9 mouse cellular contexts compared by ENCODE assay signal in genomic region chr8:3467886-3468545, GRCm38 (mm10). TPM values are rescaled to one million over a fixed set of nuclear protein-coding genes. Genes with fewer than 3 reads are reported as not detected.
DNase-seq lines count a peak whose midpoint lies in the region; ATAC-seq and TF ChIP-seq lines count a peak whose summit lies in the region.
"Had no signal": no experiment of that assay in that cellular context is flagged by ENCODE, and none has a peak within 500 bp of the region (broad histone marks: within the 10 kb centered on the region; RNA-seq: fewer than 3 reads in every experiment).

No protein-coding gene starts in this region.

- no peaks in the 10 kb centered on the region for H3K9me3 ChIP-seq in hindbrain, postnatal 0 days (ENCODE audit: low read length)

- peak overlapping the region; percentile 78; the same call in 1 of the 2 replicates for H3K4me3 ChIP-seq in liver, adult 2 months (ENCODE audit: insufficient read depth, low read depth, low read length)
- H3K4me3 ChIP-seq in hindbrain, postnatal 0 days (ENCODE audit: low read length), result peak overlapping the region; percentile 39
- H3K4me3 ChIP-seq in myocyte, result peak overlapping the region; percentile 39

- peaks cover 31% of the 10 kb centered on the region for H3K4me1 ChIP-seq in liver, adult 2 months (ENCODE audit: control insufficient read depth, insufficient read depth, low read length)
- H3K4me1 ChIP-seq in hindbrain, postnatal 0 days (ENCODE audit: insufficient read depth, low read length), result peaks cover 4% of the 10 kb centered on the region; the same call in 1 of the 2 replicates

- TF ChIP-seq POLR2A in liver, adult 2 months (IDR thresholded peaks at IDR 0.05; ENCODE audit: extremely low read depth, insufficient read depth, low read length), result no peak
- no peak for TF ChIP-seq POLR2A in myocyte (IDR thresholded peaks at IDR 0.05; ENCODE audit: insufficient read length, low read depth)

- peak overlapping the region; percentile 41; the same call in 1 of the 2 replicates for H3K9ac ChIP-seq in liver, adult 2 months (ENCODE audit: low read depth, low read length)
- H3K9ac ChIP-seq in hindbrain, postnatal 0 days (replicated peaks; ENCODE audit: low read length), result peak overlapping the region; percentile 46

- H3K79me2 ChIP-seq in liver, adult 2 months (ENCODE audit: control insufficient read depth, insufficient read depth, low read length), result peaks cover 4% of the 10 kb centered on the region; the same call in 1 of the 2 replicates
- H3K79me2 ChIP-seq in myocyte (ENCODE audit: control insufficient read depth, insufficient read depth), result no peaks in the 10 kb centered on the region

- DNase-seq in liver, adult 2 months (ENCODE audit: extremely low read depth, low read depth, low spot score), result peak; percentile 58
- no peak for DNase-seq in liver
- DNase-seq in embryo, embryonic 9.5 days (ENCODE audit: extremely low spot score), result peak; percentile 37
- DNase-seq in hindbrain, postnatal 0 days (ENCODE audit: low spot score), result no peak
- DNase-seq in spleen, postnatal 4 days (ENCODE audit: low spot score in 2 of 2), result no peak
- no peak for DNase-seq in layer of hippocampus, adult 18-20 months (ENCODE audit: low spot score in 2 of 2)

- peak overlapping the region; percentile 98 for H3K27ac ChIP-seq in liver, adult 2 months (replicated peaks; ENCODE audit: insufficient read depth, low read depth, low read length)
- H3K27ac ChIP-seq in hindbrain, postnatal 0 days, result peak overlapping the region; percentile 76

- TF ChIP-seq CTCF in liver, adult 2 months (IDR thresholded peaks at IDR 0.05; ENCODE audit: low read depth, low read length), result no peak
- TF ChIP-seq CTCF in hindbrain, postnatal 0 days (IDR thresholded peaks at IDR 0.05; ENCODE audit: low read depth), result no peak

- H3K4me2 ChIP-seq in hindbrain, postnatal 0 days (ENCODE audit: low read depth, low read length), result peak overlapping the region; percentile 67
- peak overlapping the region; percentile 81 for H3K4me2 ChIP-seq in myocyte (ENCODE audit: low read depth)

- ATAC-seq in hindbrain, postnatal 0 days, result no peak; the same call in 1 of the 2 replicates
- ATAC-seq in cerebellum, adult (ENCODE audit: insufficient number of reproducible peaks, low FRiP score, low TSS enrichment), result no peak

- 0 out of 2 replicates have a peak, but pooled peaks cover 2% of the 10 kb centered on the region for H3K36me3 ChIP-seq in liver, adult 2 months (ENCODE audit: control insufficient read depth, insufficient read depth, low read length)
- H3K36me3 ChIP-seq in hindbrain, postnatal 0 days (ENCODE audit: insufficient read depth, low read length), result no peaks in the 10 kb centered on the region
- no peaks in the 10 kb centered on the region for H3K36me3 ChIP-seq in myocyte (ENCODE audit: control insufficient read depth, insufficient read depth)

- peak overlapping the region; percentile 25 for H3ac ChIP-seq in myocyte (ENCODE audit: control insufficient read depth, insufficient read length)

- no peaks in the 10 kb centered on the region for H3K27me3 ChIP-seq in liver, adult 2 months (ENCODE audit: control insufficient read depth, insufficient read depth, low read length)
- no peaks in the 10 kb centered on the region for H3K27me3 ChIP-seq in hindbrain, postnatal 0 days (ENCODE audit: insufficient read depth, low read length)
- H3K27me3 ChIP-seq in myocyte (ENCODE audit: control insufficient read depth, insufficient read depth, insufficient read length), result no peaks in the 10 kb centered on the region

- WGBS in liver, adult 2 months, result 31% methylated on average over 9 of the region's 9 CpGs
- 45% methylated on average over 9 of the region's 9 CpGs for WGBS in hindbrain, postnatal 0 days

TF ChIP-seq in myocyte, 11 proteins besides CTCF, POLR2A, EP300 and RAD21:
- TF ChIP-seq REST (IDR thresholded peaks at IDR 0.05; ENCODE audit: insufficient read depth, insufficient read length) (no peak), MAX (IDR thresholded peaks at IDR 0.05; ENCODE audit: low read depth) (no peak)

RNA-seq across cellular contexts. Expression of gene Pex11g, which starts 0.5 kb away (rescaled TPM):
- 23.0 and 27.8 TPM in 2 replicates for total RNA-seq in liver, adult 2 months (2014; rRNA removed)
- 51.2 and 52.4 TPM in 2 replicates for polyA plus RNA-seq in liver, adult 2 months (2012; rRNA removed)
- total RNA-seq in hindbrain, postnatal 0 days (2014; rRNA removed), result 1.5 and 4.9 TPM in 2 replicates
- 2.0 and 2.4 TPM in 2 replicates for polyA plus RNA-seq in hindbrain, postnatal 0 days (2015; fragmentation: Nextera tagmentation; extraction: Ambion mirVana)
- 5.5 TPM for polyA plus RNA-seq in myocyte (2012; fragmentation: generic; extraction: Trizol)
- 1 to 10 TPM in 1 of 2 experiments, under 1 TPM in 1; 0.97 to 1.7 TPM for total RNA-seq in layer of hippocampus, adult 18-20 months (2021)

RNA-seq across cellular contexts. Expression of gene Tex45, which starts 2.6 kb away (rescaled TPM):
- 0.07 TPM in 1 of 2 replicates, not detected in the other for total RNA-seq in liver, adult 2 months (2014; rRNA removed)
- polyA plus RNA-seq in liver, adult 2 months (2012; rRNA removed), result 0.28 TPM in 1 of 2 replicates, not detected in the other
- 0.26 TPM in 1 of 2 replicates, not detected in the other for total RNA-seq in hindbrain, postnatal 0 days (2014; rRNA removed)
- 0.57 and 0.73 TPM in 2 replicates for polyA plus RNA-seq in hindbrain, postnatal 0 days (2015; fragmentation: Nextera tagmentation; extraction: Ambion mirVana)
- polyA plus RNA-seq in myocyte (2012; fragmentation: generic; extraction: Trizol), result not detected
- total RNA-seq in layer of hippocampus, adult 18-20 months (2021), result under 1 TPM in 1 of 2 experiments, not detected in 1; 0.20 TPM
- total RNA-seq: neutrophil, adult 5-6 weeks had no signal

RNA-seq across cellular contexts. Expression of gene Zfp358, which starts 24.9 kb away (rescaled TPM):
- 2.7 and 4.4 TPM in 2 replicates for total RNA-seq in liver, adult 2 months (2014; rRNA removed)
- polyA plus RNA-seq in liver, adult 2 months (2012; rRNA removed), result 20.8 and 25.9 TPM in 2 replicates
- 98.3 and 109 TPM in 2 replicates for total RNA-seq in hindbrain, postnatal 0 days (2014; rRNA removed)
- 46.0 and 49.6 TPM in 2 replicates for polyA plus RNA-seq in hindbrain, postnatal 0 days (2015; fragmentation: Nextera tagmentation; extraction: Ambion mirVana)
- 29.2 TPM for polyA plus RNA-seq in myocyte (2012; fragmentation: generic; extraction: Trizol)
- total RNA-seq in layer of hippocampus, adult 18-20 months (2021), result 10 to 100 TPM; 30.9 to 31.2 TPM

RNA-seq across cellular contexts. Expression of gene Mcoln1, which starts 32.2 kb away (rescaled TPM):
- total RNA-seq in liver, adult 2 months (2014; rRNA removed), result 38.1 and 44.2 TPM in 2 replicates
- polyA plus RNA-seq in liver, adult 2 months (2012; rRNA removed), result 210 and 227 TPM in 2 replicates
- 113 and 140 TPM in 2 replicates for total RNA-seq in hindbrain, postnatal 0 days (2014; rRNA removed)
- 92.4 and 96.8 TPM in 2 replicates for polyA plus RNA-seq in hindbrain, postnatal 0 days (2015; fragmentation: Nextera tagmentation; extraction: Ambion mirVana)
- 44.1 TPM for polyA plus RNA-seq in myocyte (2012; fragmentation: generic; extraction: Trizol)
- total RNA-seq in layer of hippocampus, adult 18-20 months (2021), result 10 to 100 TPM; 76.0 to 77.3 TPM

RNA-seq across cellular contexts. Expression of gene Pnpla6, which starts 47.2 kb away (rescaled TPM):
- total RNA-seq in liver, adult 2 months (2014; rRNA removed), result 14.4 and 15.9 TPM in 2 replicates
- 25.8 and 36.5 TPM in 2 replicates for polyA plus RNA-seq in liver, adult 2 months (2012; rRNA removed)
- 55.6 and 82.6 TPM in 2 replicates for total RNA-seq in hindbrain, postnatal 0 days (2014; rRNA removed)
- 35.3 and 38.4 TPM in 2 replicates for polyA plus RNA-seq in hindbrain, postnatal 0 days (2015; fragmentation: Nextera tagmentation; extraction: Ambion mirVana)
- polyA plus RNA-seq in myocyte (2012; fragmentation: generic; extraction: Trizol), result 14.8 TPM
- 10 to 100 TPM; 71.8 to 76.2 TPM for total RNA-seq in layer of hippocampus, adult 18-20 months (2021)

Comparison
In these comparisons a context has a peak if more than half of its experiments do, and no peak if none do; other contexts are left out.
1. DNase-seq: peak in liver, adult 2 months (single experiment) and embryo, embryonic 9.5 days (single experiment); none in liver (single experiment), hindbrain, postnatal 0 days (single experiment), spleen, postnatal 4 days (0 of 2) and layer of hippocampus, adult 18-20 months (0 of 2).
2. Peak in every context shown above with its lines, with median percentiles within 50 percentile points of each other: H3K4me3 ChIP-seq.